Mouse (Mus musculus) ovary, postnatal 10 days (tissue): ENCODE data around the gene Grm4.

ENCODE experiments used
- DNase-seq: peaks from one replicate; pipeline ENCODE4 v3.0.0; 2022; ENCODE audit warnings: low spot score

Grm4 gene

DNA sequence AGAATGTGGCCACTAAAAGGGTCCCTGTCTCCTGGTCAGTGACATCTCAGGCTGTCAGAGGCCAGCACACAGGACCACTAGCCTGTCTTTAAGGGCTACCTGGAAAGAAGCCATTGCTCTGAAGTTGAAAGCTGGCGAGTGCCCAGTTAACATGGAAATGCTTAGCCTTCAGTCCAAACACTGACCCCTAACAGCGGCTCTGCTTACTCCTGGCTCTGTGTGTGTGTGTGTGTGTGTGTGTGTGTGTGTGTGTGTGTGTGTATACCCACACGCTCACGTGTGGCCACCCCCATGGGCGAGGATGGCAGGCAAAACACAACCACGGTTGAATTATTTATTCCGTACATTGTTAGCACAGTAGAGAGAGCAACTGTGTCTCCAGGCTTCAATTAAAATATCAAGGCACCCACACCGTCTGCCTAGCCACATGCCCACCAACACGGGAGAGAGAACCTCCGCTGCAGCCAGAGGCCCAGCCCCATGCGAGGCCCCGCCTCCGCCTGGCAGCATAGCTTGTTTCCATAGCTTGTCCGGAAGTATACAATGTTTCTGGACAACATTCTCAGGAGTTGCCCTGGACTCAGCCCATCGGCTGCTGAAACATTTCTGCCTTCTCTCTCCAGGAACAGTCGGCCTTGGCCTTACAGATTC lies 32.9 kb downstream of the Grm4 start:
- DNase-seq: no peak

DNA sequence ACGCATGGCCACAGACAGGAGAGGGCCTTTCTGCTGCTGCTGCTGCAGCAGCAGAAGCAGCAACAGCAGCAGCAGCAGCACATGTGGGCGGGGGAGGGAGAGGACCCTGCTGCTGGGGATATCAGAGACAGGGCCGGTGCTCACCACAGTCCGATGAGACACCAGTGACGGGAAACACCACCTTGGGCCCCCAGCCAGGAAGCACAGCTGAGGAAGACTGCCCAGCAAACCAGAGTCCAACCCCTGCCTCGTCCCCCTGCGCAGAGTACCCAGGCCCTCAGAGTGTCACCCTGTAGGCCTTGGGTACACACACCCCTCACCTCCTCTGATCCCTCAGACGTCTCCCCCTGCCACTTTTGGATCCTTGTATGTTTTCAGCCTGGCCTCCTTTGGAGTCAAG lies 35.3 kb downstream of the Grm4 start:
- DNase-seq: no peak

DNA sequence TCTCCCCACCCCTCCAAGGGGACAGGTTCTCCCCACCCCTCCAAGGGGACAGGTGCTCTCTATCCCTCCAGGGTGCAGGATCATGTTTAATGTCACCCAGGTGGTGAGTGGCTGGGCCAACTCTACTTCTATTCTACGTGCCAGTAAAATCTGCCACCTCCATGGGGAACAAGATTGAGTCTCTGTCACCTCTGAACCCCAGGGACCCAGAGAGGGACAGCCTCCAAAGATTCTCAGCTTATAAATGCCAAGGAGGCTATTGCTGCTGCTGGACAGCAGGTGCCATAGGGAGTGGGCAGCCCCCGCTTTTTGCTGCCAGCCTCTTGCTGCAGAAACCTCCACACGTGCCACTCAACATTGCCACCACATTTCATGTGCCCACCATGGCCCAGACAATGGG lies 37.6 kb downstream of the Grm4 start:
- no peak for DNase-seq

DNA sequence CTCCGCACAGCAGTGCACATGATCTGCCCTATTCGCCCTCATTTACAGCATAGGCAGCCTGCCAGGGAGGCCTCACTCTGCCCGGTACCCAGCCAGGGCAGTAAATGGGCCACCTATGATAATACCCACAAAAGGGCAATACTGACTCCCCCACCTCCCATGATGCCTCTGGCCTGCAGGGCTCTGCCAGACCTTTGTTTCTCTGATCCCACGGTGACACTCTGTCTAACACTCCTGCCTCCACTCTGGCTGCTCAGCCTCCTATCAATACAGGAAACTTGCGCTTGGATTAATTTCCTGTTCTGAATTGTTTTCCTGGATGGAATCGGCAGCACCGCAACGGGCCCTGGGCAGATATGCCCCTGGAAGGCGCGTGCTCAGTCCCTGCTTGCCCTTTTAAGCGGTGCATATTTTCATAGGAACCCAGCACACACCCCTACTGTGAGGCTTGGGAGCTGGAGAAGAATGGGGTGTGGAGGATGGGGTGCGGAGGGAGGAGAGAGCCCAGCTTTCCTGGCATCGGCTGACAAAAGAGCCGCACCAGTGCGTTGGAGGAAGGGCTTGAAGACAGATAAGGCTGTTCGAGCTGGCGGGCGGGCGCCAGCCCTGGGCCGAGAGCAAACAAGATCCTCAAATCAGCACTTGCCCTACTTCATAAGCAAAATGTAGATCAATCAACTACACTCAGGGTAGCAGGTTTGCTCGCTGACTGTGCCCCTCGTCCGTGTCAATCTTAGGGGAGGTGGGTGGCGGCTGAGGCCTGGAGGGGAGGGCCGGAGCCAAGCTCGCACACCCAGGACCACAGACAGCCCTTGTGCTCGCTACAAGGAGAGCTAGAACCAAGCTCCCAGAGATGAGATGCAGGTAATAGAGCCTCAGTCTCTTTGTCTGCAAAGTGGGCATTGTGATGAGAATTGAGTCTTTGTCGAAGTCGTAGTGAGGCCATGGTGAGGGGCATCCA lies 40.8 kb downstream of the Grm4 start:
- DNase-seq: peak; percentile 5

DNA sequence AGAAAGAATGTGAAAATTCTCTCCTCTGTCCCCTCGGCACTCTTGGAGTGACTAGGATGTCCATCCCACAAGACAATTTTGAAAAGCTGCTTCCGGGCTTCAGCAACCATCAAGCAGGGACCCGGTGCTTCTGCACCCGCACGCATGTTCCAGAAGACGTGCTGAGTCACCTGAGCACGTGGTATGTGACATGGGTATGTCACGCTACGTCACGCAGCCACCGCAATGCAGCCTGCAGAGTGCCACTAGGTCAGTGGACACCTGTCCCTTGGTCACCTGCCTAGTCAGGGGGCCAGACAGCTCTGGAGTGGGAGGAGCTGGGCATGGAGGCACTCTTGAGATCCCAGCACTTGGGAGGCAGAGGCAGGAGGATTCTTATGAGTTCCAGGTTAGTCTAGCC lies 45.6 kb downstream of the Grm4 start:
- no peak for DNase-seq

DNA sequence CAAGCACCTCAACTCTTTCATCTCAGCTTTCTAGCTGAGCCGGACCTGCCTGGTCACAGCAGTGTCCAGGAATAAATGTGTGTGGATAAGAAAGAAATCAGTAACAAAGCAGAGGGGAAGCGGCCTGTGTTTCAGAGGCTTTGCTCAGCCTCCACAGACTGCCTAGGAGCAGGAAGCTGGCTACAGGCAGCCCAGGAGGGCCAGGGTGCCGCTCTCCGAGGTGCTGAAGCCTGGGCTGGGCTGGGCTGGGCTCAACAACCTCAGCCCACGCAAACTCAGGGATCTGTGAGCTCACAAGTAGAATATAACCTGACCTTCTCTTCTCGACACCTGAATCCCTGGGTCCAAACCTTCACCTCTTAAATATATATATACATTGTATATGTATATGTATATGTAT lies 54.6 kb downstream of the Grm4 start:
- DNase-seq: peak; percentile 41

DNA sequence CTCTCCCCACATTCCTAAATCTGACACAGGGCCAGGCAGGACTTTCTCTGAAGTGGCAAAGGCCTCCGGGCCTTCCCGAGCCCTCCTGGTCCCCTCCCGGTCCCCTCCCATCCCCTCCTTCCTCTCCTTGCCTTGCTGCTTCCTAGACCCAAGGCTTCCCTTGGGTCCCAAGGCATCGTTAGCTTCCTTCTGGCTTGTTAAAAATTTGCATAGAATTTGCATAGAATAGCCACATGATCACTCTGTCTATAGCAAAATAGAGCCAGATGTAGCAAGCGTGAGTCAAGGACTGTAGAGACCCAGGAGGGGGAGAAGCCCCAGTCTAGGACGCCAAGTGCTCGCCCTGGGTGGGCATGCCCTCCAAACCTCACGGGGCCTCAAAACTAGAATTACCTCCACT lies 55.3 kb downstream of the Grm4 start:
- no peak for DNase-seq

DNA sequence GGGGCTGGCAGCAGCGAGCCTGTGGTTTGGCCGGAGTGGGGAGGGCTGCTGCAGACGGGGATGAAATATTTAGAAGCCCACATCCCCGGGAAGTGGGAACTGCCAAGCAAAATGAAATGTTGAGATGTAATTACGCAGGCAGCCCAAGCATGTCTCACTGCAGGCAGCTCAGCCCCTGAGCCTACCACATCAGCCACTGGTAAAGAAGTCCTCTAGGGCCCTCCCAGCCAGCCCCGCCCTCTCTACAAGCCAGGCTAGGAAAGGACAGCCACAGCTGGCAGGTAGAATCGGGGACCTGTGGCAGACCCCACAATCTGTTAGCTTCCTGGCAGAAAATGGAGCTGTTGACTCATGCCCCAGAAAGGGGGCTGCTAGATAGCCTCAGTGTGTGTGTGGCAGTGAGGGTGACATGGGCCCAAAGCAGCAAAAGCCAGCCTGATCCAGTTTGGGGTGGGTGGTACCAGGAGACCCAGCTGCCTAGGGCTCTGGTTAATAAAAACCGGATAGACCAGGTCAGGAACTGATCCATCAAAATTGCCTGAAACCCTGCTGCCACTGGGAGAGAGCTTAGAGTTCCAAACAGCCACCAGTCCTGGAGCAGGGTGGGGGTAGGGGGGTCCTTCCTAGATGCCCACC lies 56.8 kb downstream of the Grm4 start:
- DNase-seq: no peak

DNA sequence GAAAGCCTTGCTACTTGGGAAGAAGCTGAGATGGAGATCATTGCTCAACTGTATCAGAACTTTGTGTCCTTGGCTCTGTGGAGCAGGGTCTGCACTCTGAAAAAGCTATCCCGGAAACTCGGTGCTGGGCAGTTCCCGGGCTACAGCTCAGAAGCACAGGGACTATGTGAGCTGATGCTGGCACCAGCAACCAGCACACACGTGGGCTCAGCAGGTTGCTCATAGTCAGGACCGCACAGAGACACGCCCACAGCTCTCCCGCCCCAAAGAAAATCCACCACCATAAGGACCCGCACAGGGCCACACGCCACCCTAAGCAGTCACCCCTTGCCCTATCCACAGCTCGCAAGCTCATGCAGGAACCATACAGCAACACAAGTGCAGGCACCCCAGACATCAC lies 61.2 kb downstream of the Grm4 start:
- DNase-seq: no peak

DNA sequence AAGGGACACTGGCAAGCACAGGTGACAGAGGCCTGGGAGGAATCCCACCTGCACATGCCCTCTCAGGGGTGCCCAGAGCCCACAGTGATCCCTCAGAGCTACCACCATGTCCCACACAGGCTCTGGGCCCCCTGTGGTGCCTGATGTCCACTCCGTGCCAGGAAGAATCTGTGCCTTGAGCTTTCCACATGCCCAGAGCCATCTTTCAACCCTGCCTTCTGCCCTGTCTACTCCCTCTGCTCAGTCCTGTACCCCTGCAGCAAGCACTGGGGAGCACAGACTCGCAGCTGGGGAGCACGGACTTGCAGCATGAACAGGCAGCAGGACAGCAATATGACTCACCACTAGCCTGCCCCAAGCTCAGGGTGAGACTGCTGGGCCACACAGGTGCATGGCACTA lies 62.0 kb downstream of the Grm4 start:
- DNase-seq: no peak

DNA sequence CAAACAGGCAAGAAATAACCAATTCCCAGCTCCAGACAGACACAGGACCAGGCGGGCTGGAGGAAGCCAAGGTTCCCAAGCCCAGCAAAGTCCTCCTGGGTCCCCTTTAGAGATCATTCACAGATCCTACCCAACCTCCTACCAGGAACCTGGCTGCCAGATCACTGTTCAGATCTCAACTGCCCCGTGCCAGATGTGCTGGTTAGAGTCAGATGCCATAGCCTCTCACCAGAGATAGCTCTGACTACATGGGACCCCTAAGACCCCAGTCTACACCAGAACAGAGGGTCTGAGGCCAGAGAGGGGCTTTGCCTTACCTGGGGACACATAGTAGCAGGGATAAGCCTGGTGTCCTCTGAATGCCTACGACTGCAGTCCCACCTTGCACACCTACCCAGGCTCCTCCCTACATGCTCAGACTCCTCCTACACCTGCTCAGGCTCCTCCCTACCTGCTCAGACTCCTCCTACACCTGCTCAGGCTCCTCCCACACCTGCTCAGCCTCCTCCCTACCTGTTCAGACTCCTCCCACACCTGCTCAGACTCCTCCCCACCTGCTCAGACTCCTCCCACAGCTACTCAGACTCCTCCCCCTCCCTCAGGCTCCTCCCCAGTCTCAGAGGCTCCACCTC lies 63.2 kb downstream of the Grm4 start:
- no peak for DNase-seq

DNA sequence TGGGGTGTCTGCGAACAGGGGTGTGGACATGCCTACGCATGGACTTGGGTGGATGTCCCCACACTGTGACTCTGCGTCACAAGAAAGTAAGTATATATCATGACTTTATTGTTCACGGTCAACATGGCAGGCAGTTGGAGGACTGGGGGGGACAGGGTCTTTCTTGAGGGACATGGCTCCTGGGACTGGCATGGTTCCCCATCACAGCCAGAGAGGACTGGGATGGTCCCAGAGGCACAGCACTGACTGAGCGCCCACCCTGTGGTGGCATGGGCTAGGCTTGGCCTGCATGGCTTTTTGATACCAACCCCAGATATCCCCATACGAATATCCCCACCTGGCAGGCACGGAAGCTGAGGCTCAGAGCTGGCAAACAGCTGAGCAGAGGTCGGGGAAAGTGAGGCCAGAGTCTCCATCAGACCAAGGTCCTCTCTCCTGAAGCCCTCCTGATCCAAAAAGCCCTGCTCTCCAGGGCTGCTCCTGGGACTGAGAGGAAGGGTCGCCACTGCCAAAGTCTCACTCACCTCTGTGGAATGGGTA lies 64.1 kb downstream of the Grm4 start:
- DNase-seq: no peak

DNA sequence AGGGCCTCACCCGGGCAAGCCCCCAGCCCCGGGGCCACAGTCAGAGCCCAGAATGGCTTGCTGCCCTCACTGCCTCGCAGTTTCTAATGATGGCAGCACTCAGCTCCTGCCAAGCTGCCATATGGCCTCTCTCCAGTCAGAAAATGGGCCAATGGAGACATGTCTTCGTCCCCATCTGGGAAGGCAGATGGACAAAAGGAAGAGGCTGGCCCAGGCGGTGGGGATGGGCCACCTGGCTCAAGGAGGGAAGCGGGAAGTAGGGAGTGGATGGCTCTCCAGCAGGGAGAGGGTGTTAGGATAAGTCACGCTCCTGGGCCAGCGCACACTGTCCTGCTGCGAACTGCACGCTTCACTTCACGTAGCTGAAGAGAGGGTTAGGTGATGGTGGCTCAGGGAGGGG lies 64.8 kb downstream of the Grm4 start:
- no peak for DNase-seq

DNA sequence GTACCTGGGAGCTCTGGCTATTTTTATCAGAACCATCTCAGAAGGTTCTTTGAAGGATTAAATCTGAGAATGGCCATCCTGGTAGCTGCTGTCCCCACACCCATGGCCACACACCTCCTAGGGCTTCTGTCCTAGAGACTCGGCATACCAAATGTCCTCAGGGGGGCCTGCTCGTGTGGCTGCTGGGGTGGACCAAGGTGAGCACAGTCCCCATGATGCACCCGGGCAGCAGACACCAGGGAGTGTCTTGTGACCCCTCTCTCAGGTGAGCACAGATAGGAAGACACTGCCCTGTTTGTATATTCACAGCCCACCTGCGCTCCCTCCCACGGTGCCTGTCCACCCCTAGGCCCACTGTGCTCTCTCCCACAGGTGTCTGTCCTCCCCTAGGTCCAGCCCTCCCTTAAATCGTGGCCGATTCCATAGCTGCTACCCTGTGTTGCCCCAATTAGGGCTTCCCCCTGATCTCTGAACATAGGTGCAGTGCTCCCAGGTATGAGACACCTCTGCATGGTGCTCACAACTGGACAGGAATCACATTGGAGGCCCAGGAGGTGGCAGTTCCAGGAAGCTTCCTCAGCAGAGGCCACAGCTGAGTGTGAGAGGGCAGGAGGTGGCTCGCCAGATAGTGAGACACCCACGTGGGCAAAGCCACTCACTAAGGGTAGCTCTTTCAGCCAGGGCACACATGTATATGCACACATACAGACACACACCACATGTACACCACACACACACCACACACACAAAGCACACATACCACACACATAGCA lies 66.0 kb downstream of the Grm4 start:
- DNase-seq: no peak

DNA sequence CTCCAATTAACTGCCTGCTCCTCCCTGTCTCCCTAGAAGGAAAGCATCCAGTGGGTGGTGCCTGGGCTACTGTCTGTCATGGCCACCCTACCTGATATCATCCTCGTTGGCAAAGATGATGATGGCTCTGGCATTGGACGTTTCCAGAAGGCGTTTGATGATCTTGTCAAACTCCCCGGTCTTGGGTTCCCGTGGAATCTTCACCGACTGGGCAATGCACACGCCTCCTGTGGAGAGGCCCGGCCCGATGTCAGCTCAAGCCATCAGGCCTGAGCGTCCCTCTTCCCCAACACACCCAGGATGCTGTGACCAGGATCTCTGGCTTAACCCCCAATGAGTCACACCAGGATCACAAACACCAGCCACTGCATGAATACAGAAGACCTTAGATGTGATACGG lies 66.8 kb downstream of the Grm4 start:
- no peak for DNase-seq

DNA sequence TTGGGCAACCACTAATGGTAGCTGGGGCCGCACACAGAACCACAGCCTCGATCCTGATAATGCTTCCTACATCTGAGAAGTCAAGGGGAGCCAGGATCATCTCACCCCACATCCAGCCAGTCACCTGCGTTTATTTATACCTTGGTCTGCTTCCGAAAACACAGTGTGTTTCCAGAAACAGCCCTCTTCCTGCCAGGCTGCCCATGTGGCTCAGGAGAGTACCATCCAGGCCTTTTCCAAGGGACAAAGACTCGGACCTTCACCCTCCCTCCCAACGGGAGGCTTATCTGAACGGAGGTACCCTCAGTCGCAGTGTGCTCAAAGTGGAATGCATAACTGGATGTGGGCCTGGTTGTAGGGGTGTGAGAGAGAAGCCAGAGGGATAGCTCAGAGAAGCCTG lies 68.2 kb downstream of the Grm4 start:
- no peak for DNase-seq

DNA sequence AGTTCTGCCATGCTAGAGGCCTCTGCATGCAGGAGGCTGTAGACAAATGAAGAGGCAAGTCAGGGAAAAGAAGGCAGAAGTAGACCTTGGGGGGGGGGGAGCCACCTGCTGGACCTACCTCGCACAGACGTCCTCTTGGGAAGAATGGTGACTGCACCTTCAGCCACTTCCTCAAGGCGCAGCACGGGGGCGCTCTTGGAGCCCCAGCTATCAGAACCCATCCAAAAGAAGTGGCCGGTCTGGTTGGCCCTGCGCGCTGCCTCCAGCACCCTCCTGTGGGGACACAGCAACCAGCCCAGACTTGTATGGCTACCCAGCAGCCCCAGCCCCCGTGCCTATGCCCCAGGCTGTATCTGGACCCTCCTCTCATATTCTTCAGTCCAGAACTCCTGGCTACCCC lies 69.4 kb downstream of the Grm4 start:
- no peak for DNase-seq

DNA sequence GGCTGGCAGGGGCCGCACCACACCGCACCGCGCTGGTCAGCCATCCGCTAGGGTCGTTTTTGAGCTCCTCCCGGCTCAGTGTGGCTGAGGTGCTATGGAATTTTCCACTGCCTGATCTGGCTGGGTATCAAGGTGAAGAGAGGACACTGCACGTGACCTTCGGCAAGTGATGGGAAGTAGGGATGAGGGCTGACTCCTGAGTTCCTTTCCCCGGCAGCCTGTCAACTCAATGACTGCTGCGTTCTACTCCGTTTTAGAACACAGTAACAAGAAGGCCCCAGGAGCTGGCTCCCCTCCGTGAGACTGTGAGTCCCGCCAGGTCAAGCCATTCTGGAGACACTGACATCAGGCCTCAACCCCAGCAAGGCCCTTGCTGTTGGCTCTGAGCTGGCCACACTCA lies 70.0 kb downstream of the Grm4 start:
- no peak for DNase-seq

DNA sequence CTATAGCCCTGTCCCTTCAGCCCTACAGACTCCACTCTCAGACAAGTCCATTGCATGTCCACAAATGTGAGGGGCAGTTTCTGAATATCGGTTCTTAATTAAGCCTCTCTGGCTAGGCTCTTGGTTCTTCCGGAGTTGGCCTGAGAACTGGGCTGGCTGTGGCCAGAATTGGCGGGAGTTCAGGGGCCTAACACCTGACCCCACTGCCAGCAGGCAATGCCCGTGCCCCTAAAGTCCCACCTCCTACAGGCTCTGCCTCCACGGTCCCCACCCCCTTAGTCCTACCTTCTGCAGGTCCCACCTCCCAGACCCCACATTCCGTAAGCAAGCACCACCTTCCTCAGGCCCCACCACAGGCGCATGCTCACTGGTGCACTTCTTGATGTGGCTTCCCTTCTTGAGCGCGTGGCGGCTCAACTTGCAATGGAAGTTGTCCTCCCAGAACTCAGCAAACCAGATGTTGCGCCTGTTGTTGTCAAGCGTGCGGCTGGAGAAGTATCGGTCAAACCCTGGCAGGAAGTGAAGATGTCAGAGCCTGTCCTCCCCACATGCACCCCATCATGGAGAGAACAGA lies 71.4 kb downstream of the Grm4 start:
- DNase-seq: no peak

DNA sequence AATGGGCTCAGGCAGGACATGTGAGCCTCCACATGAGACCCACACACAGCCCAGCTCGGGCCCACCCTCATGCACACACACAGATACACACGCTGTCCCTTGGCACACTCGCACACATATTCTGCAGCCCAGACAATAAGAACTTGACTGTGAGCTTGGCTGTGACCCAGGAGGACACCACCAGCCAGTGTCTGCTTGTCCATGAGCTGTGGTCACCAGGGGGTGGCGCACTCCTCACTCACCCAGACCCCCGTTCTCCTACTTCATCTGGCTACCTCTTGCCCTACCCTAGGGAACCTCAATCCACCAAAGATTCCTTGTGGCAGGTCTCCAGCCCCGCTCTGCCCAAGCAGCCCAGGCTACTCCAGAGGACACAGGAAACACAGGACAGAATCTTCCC lies 72.5 kb downstream of the Grm4 start:
- no peak for DNase-seq

DNA sequence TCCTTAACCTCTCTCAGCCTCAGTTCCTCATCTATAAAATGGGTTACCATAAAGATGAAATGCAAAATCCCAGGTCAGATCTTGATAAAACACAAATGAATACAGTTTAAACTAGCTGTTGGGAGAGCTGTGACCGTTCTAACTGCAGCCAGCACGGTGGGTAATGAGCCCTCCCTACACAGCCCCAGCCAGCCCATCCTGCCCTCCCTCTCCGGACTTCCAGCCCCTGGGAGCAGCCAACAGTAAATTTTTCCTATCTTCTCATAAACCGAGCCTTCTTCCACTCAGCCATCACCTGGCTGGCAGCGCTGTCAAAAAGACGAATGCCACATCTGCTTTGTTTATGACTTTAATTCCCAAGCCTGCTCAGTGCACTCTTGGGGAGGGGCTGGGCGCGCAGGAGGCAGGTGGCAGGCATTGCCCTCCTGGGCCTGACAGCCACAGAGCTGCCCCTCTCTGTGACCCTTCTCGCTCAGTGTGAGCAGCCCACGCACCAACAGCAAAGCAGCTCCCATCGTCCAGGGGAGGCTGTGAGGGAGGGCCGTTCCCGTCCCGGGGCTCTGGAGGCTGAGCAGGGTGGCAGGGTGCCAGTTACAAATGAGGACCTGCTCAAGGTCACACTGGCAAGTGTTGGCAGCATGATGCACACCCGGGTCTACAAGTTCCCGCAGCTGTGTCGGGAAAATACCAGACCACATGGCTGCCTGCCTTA lies 75.7 kb downstream of the Grm4 start:
- no peak for DNase-seq
